Comparison of ENCODE assay signal across 37 mouse cellular contexts in the genomic region with DNA sequence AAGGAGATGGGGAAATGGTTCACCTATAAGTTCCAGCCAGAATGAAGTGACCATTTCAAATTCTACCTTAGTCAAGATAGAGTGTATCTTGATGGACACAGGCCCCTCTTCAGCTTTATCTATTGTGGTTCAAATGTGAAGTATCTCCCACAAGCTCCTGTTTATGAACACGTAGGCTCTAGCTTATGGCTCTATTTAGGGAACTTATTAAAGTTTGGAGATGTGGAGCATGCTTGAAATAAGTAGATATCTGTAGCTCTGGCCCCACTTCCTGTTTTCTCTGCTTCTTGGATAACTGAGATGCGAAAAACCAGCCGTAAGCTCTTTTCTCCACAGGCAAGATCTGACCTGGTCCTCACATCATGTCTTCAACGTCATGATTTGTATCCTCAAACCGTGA. TPM values are rescaled to one million over a fixed set of nuclear protein-coding genes. Genes with fewer than 3 reads are reported as not detected.
"Had no signal": no experiment of that assay in that cellular context is flagged by ENCODE, and none has a peak within 500 bp of the region (broad histone marks: within the 10 kb centered on the region; RNA-seq: fewer than 3 reads in every experiment).

No protein-coding gene starts in this region.

- H3K4me1 ChIP-seq: limb, embryonic 10.5 days; limb, embryonic 12.5 days; limb, embryonic 13.5 days; limb, embryonic 15.5 days; liver, embryonic 12.5 days; liver, embryonic 13.5 days; liver, embryonic 15.5 days; lung, embryonic 15.5 days; megakaryocyte, embryonic 14.5 days; midbrain, embryonic 10.5 days; midbrain, embryonic 12.5 days; midbrain, embryonic 13.5 days; midbrain, embryonic 15.5 days; neural tube, embryonic 12.5 days had no signal

- H3K9ac ChIP-seq: limb, embryonic 12.5 days; limb, embryonic 13.5 days; limb, embryonic 15.5 days; liver, embryonic 12.5 days; liver, embryonic 13.5 days; liver, embryonic 14.5 days; liver, embryonic 15.5 days; liver, postnatal 0 days; lung, embryonic 14.5 days; lung, embryonic 15.5 days; midbrain, embryonic 12.5 days; midbrain, embryonic 13.5 days; midbrain, embryonic 15.5 days; neural tube, embryonic 12.5 days had no signal

- H3K9me3 ChIP-seq: limb, embryonic 10.5 days; limb, embryonic 12.5 days; limb, embryonic 13.5 days; limb, embryonic 15.5 days; liver, embryonic 12.5 days; liver, embryonic 13.5 days; liver, embryonic 15.5 days; lung, embryonic 15.5 days; midbrain, embryonic 10.5 days; midbrain, embryonic 12.5 days; midbrain, embryonic 13.5 days; midbrain, embryonic 15.5 days; neural tube, embryonic 12.5 days had no signal

- H3K4me3 ChIP-seq: limb, embryonic 10.5 days; limb, embryonic 12.5 days; limb, embryonic 13.5 days; limb, embryonic 15.5 days; liver, embryonic 12.5 days; liver, embryonic 13.5 days; liver, embryonic 15.5 days; lung, embryonic 15.5 days; megakaryocyte, embryonic 14.5 days; midbrain, embryonic 10.5 days; midbrain, embryonic 12.5 days; midbrain, embryonic 13.5 days; midbrain, embryonic 15.5 days; myocyte; neural tube, embryonic 12.5 days had no signal

- H3K4me2 ChIP-seq: limb, embryonic 12.5 days; limb, embryonic 13.5 days; limb, embryonic 15.5 days; liver, embryonic 11.5 days; liver, embryonic 12.5 days; liver, embryonic 13.5 days; liver, embryonic 15.5 days; lung, embryonic 14.5 days; lung, embryonic 15.5 days; midbrain, embryonic 11.5 days; midbrain, embryonic 12.5 days; midbrain, embryonic 13.5 days; midbrain, embryonic 15.5 days; neural tube, embryonic 12.5 days had no signal

- H3K36me3 ChIP-seq: limb, embryonic 10.5 days; limb, embryonic 12.5 days; limb, embryonic 13.5 days; limb, embryonic 15.5 days; liver, embryonic 12.5 days; liver, embryonic 13.5 days; liver, embryonic 15.5 days; lung, embryonic 15.5 days; midbrain, embryonic 10.5 days; midbrain, embryonic 12.5 days; midbrain, embryonic 13.5 days; midbrain, embryonic 15.5 days; neural tube, embryonic 12.5 days had no signal

- H3K27ac ChIP-seq: limb, embryonic 10.5 days; limb, embryonic 12.5 days; limb, embryonic 13.5 days; limb, embryonic 15.5 days; liver, embryonic 12.5 days; liver, embryonic 13.5 days; liver, embryonic 14.5 days; liver, embryonic 15.5 days; lung, embryonic 15.5 days; macrophage; midbrain, embryonic 10.5 days; midbrain, embryonic 12.5 days; midbrain, embryonic 13.5 days; midbrain, embryonic 15.5 days; neural tube, embryonic 12.5 days had no signal

- H3K27me3 ChIP-seq: limb, embryonic 12.5 days; limb, embryonic 13.5 days; limb, embryonic 15.5 days; liver, embryonic 12.5 days; liver, embryonic 13.5 days; liver, embryonic 15.5 days; lung, embryonic 15.5 days; megakaryocyte, embryonic 14.5 days; midbrain, embryonic 12.5 days; midbrain, embryonic 13.5 days; midbrain, embryonic 15.5 days; neural tube, embryonic 12.5 days had no signal

- DNase-seq: left cerebral cortex, postnatal 4 days; liver; liver, embryonic 13.5 days; liver, postnatal 0 days; lung, adult 18-20 months; lung, adult 2 months; lung, embryonic 14.5 days; lung, postnatal 10 days; lung, postnatal 14 days; lung, postnatal 36 days; lung, postnatal 4 days; midbrain, embryonic 14.5 days had no signal

- ATAC-seq: liver, embryonic 12.5 days; liver, postnatal 0 days; lung, postnatal 0 days; midbrain, embryonic 13.5 days; midbrain, embryonic 15.5 days; midbrain, embryonic 16.5 days had no signal

RNA-seq across cellular contexts. Expression of gene Rgs7, which starts 48.4 kb away (rescaled TPM):
- total RNA-seq: megakaryocyte progenitor cell, adult 5-6 weeks; megakaryocyte, adult 5-6 weeks; megakaryocyte-erythroid progenitor cell, adult 5-6 weeks; monocyte, adult 5-6 weeks had no signal
- polyA plus RNA-seq: limb, embryonic 10.5 days; liver, embryonic 14.5 days; liver, embryonic 15.5 days; liver, embryonic 16.5 days; liver, postnatal 0 days; macrophage had no signal
